Mouse (Mus musculus) hematopoietic stem cell, adult 5-6 weeks (primary cell): ENCODE results near the gene Gm266. TPM values are rescaled to one million over a fixed set of nuclear protein-coding genes. Genes with fewer than 3 reads are reported as not detected.

ENCODE experiments used
- ATAC-seq, 2 experiments: fragments of 125-278 bp in 1 of 2; replicated peaks in 1 of 2; 2 replicates each; pipeline ENCODE4 v1.8.0; 2016 to 2017; ENCODE audit warnings: inconsistent platforms in 2 of 2, mild to moderate bottlenecking in 2 of 2, moderate number of reproducible peaks in 2 of 2, low read depth in 1 of 2, moderate TSS enrichment in 1 of 2; ENCODE audit not compliant: low FRiP score in 2 of 2, poor library complexity in 2 of 2, severe bottlenecking in 2 of 2, insufficient read depth in 1 of 2, low TSS enrichment in 1 of 2
- total RNA-seq: library from RNA; stranded (forward); fragments of 172-1452, 232-1000 nt; gene quantifications from 2 replicates; pipeline ENCODE4 v1.2.3, GENCODE M21; 2017

The Gm266 gene
- total RNA-seq: not detected in 2 replicates

DNA sequence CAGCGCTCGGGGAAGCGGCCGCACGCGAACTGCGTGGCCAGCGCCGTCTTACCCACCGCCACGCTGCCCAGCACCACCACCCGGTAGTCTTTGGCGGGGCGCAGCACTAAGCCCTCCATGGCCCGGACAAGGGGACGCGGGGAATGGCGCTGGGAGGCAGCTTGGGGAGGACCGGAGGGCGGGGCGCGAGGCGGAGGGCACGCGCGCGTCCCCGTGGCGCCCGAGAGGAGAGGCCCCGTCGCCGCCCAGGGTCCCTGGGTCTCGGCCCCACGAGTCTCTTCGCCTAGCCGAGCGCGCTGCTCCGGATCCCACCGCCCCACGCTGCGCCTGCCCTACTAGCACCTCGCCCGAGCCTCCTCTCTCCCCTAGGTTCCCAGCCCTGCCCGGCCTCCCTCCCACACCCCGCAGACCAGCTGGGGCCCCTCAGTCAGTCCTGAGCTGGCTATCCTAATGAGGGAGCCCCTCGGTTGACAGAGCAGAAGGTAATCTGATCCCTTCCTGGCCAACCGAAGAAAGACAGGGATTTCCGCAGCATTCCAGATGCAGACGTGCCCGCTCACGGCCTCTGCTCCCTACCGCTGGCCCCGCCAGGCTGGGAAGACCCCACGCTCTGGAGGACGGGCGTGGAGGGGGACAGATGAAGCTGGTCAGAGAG, at the start of gene Gm266:
TSS of gene Gm266 (minus strand) at position 172 of the 655 bp plus-strand sequence.
- 0 out of 4 replicates have a peak, but pooled peaks of 1 of the 2 experiments have one; percentile 12 for ATAC-seq

- ATAC-seq: no peak
These were observed 49.7 kb upstream of the Gm266 start for GRCm38 (mm10) chr12:111535281-111535680.

DNA sequence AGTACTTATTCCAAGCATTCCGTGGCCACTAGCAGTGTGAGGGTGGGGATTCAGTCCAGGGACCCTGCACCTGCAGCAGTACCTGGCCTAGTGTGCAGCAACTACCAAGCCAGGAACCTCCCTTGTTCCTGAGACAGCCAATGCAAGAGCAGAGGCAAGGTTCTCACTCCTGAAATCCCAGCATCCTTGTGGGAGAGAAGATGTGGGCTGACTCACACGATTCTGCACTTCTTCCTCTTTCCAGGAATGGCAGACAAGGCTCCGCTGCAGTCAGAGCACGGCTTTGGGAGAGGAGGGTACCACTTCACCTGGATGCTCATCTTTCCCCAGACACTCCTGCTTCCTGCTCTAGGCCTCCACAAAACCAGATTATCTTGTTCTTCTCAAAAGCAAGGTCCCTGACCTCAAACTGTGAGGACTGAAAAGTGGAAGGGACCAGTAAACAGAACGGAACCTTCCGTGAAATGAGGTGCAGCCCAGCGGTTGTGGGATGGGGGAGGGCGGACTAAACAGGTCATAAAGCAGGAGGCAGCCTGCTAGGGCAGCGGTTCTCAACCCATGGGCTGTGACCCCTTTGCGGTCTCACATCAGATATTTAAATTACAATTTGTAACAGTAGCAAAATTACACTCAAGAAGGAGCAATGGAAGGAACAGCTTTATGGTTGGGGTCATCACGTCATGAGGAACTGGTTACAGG, 47.6 kb upstream of the Gm266 start:
- no peak for ATAC-seq

GRCm38 (mm10) chr12:111529192-111529591, 43.6 kb upstream of the Gm266 start:
- ATAC-seq: no peak

GRCm38 (mm10) chr12:111527643-111528281, 42.1 kb upstream of the Gm266 start:
- no peak for ATAC-seq

- peak; percentile 71; a peak in 3 of 4 replicates for ATAC-seq
These were observed 39.3 kb upstream of the Gm266 start for GRCm38 (mm10) chr12:111524883-111525282.

DNA sequence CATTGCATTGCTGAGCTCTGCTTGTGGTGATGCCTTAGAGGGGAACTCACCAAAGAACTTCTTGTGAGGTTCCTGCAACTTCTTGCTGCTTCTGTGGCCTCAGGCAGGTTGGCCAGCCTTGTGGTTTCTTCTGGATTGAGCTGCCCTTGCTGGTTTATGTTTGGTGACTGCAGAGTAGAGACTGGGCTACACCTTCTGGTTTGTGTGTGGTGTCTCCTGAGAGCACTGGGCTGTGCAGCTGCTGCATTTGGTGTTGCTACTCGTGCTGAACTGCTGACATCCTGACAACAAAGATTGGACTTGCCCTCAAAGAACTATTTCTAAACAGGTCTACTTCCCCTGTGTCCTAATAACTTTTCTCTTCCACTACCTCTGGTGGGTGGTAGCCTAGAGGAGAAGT, 38.8 kb upstream of the Gm266 start:
- peak in 1 of 2 experiments; percentile 26; a peak in 1 of 4 replicates for ATAC-seq

DNA sequence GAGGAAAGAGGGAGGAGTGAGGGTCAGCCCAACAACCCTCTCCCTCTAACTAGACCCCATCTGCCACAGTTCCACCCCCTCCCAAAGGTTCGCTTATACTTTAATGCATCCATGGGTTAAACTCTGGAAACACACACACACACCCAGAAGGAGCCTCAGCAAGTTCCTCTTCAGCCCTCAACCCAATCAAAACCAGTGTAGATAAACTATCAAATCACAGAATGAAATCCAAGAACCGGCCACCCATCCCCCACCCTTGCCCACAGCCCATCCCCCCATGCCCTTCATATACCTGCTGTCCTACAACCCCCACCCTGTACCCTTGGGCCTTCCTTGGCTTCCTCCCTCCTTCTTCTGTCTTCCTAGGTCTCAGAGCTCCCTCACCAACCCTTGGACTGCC, 35.4 kb upstream of the Gm266 start:
- no peak for ATAC-seq

DNA sequence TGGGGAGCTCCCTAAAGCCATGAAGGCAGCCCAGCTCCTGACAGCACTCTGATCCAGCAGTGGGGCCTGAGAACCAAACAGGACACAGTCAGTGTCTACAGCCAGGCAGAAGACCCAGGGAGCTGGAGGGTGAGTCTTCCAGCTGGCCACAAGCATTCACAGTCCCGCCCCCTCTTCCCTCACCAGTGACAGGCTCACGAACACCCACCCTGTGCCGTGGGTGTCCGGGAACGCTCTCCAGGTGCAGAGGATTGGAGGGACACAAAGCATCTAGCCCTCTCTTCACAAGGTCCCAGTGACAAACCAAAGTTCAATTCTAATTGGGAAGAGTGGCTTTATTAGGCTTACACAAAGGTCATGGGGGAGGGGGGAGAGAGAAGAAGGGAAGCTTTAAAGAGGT, 34.2 kb upstream of the Gm266 start:
- ATAC-seq: no peak

GRCm38 (mm10) chr12:111518391-111518790, 32.8 kb upstream of the Gm266 start:
- no peak for ATAC-seq

DNA sequence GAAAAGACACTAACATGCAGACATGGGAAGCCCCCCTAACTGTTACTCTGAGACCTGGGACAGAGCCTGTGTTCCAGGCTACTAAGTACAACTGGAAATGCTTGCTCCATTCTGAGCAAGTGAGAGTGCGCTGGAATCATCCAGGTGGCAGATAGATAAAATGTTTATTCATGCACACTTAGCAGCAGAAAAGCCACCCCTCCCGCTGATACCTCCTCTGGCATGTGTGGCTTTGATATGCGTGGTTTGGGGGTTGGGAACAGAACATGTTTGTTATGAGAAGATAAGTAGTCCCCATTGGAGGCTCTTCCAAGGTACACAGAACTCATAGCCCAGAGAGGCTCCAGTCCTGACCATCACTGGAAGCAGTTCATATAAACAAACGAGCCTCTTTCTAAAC, 32.3 kb upstream of the Gm266 start:
- ATAC-seq: no peak; a peak in 1 of 4 replicates

- peak; percentile 27 to 52; a peak in 1 of 4 replicates for ATAC-seq
These were observed 31.2 kb upstream of the Gm266 start for GRCm38 (mm10) chr12:111516826-111517225.

DNA sequence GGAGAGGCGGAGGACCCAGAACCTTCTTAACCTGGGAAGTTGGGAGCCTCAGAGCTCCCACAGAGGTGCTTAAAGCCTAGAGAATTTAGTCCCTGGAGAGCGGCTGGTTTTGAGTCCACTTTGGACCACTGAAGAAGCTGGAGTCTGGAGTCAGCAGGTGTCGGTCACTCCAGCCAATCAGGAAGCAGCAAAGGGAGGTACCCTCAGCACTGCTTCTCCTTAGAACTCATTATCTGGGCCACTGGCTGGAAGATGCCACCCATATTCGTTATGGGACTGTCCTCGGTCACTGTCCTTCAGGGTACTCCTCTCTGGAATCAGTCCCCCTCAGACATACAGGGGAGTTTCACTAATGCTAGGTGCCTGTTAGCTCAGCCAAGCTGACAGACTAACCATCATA, 30.3 kb upstream of the Gm266 start:
- no peak for ATAC-seq

GRCm38 (mm10) chr12:111514874-111515649, 29.4 kb upstream of the Gm266 start:
- ATAC-seq: 0 out of 4 replicates have a peak, but pooled peaks of 1 of the 2 experiments have one; percentile 27

DNA sequence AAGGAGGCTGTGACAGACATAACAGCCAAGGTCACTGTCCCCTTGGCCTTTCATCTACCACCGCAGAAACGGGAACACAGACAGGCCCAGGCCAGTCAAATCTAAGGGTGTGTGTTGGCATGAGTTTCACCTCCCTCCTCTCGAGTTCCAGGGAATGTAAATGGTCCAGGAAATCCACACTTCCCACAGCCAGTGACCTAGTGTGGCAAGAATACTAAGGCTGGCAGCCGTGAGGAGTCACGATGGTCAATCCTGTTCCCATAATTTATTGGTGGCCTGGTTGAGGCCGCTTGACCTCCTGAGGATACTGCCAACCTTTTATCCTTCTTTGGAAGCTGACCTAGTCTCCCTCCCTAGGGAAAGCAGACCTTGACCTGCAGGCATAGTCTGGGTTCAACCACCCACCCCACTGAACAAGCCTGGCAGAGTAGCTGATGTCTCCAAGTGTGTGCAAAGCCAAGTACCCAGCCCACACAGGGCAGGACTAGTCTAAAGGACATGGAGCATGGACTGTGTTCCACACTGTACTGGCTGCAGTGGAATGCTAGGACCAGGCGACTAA, 28.7 kb upstream of the Gm266 start:
- no peak for ATAC-seq

DNA sequence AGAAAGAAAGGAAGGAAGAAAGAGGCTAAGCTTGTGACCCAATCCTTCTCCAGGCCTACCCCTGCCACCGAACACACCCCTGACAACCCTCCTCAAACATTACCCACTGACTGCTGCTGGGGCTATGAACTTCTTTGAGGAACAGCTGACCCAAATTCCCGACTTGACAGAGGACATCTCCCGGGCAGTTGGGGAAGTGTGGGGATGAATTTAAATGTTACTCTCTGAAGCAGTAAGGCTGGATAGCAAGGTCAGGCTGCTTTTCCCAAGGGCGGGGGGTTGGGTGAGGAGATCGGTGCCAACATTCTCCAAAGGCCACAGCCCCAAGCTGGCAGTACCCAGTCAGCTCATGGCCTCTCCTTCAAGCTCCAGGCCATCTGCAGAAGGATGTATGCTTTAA, 28.1 kb upstream of the Gm266 start:
- no peak for ATAC-seq

DNA sequence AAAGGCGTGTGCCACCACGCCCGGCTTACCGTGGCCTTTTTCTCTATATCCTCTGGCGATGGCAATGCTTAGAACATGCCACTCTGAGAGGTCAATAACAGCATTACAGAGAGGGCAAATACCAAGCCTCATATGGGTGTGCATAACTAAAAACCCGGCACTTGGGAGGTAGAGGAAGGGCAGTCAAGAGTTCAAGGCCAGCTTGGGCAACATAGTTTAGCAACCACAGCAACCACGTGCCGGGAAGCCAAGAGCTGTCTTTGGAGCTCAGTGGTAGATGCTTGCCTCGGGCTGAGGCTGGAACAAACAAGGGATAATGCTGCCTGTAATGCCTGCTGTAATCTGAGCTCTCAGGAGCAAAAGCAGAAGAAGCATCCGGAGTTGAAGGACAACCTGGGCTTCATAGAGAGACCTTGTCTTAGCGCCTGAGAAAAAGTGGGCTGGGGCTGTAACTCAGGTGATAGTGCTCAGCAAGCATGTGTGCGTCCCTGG, 27.0 kb upstream of the Gm266 start:
- ATAC-seq: no peak
